Comparison of ENCODE assay signal across 9 mouse cellular contexts in genomic region chr1:168676418-168677413, GRCm38 (mm10).
DNase-seq lines count a peak whose midpoint lies in the region; ATAC-seq and TF ChIP-seq lines count a peak whose summit lies in the region.
"Had no signal": no experiment of that assay in that cellular context is flagged by ENCODE, and none has a peak within 500 bp of the region (broad histone marks: within the 10 kb centered on the region; RNA-seq: fewer than 3 reads in every experiment).

No protein-coding gene starts in this region.

- H3K9ac ChIP-seq in neural tube, embryonic 11.5 days (ENCODE audit: low read length), result no peak overlapping the region

- no peaks in the 10 kb centered on the region for H3K36me3 ChIP-seq in neural tube, embryonic 11.5 days (ENCODE audit: control insufficient read depth, insufficient read depth, low read length)

- intact Hi-C loops in left cerebral cortex, postnatal 14 days (cut with DNase I), result loop anchor here (10.0 kb wide), 1 partner anchor 242 kb away; the partner anchor contains the start of gene Pbx1

- WGBS in cerebellum, adult 2 months, result 21% methylated on average over 29 of the region's 29 CpGs
- WGBS in neural tube, embryonic 11.5 days, result 46% methylated on average over 29 of the region's 29 CpGs

- H3K4me3 ChIP-seq in cerebellum, adult 2 months (replicated peaks; ENCODE audit: insufficient read depth, low read depth, low read length), result peak overlapping the region; percentile 16
- 0 out of 2 replicates have a peak overlapping the region, but pooled peaks have one; percentile 4 for H3K4me3 ChIP-seq in neural tube, embryonic 11.5 days (ENCODE audit: low read depth, low read length)

- H3K27me3 ChIP-seq in cerebellum, adult 2 months (ENCODE audit: control insufficient read depth, insufficient read depth, low read length), result no peaks in the 10 kb centered on the region; the same call in 1 of the 2 replicates
- no peaks in the 10 kb centered on the region for H3K27me3 ChIP-seq in neural tube, embryonic 11.5 days (ENCODE audit: control insufficient read depth, insufficient read depth, low read length)

- H3K27ac ChIP-seq in cerebellum, adult 2 months (ENCODE audit: insufficient read depth, low read length), result no peak overlapping the region
- no peak overlapping the region for H3K27ac ChIP-seq in neural tube, embryonic 11.5 days (ENCODE audit: low read depth, low read length)

- peak; percentile 72; the same call in 1 of the 2 replicates for ATAC-seq in neural tube, embryonic 11.5 days (ENCODE audit: insufficient read depth, low FRiP score, low TSS enrichment)

- no peak for TF ChIP-seq CTCF in cerebellum, adult 2 months (IDR thresholded peaks at IDR 0.05; ENCODE audit: borderline replicate concordance, insufficient read depth, low read depth, low read length)

- H3K4me2 ChIP-seq in neural tube, embryonic 11.5 days (ENCODE audit: low read depth), result peak overlapping the region; percentile 26

- peak; percentile 14 to 25 for DNase-seq in cerebellum, adult 2 months
- DNase-seq in cerebellum, adult 11 months, result no peak
- peak; percentile 26 for DNase-seq in neural tube, embryonic 11.5 days (ENCODE audit: low spot score)
- DNase-seq in neural tube, embryonic 10.5 days (ENCODE audit: extremely low spot score, low spot score), result no peak
- peak; percentile 18 to 25 for DNase-seq in left cerebral cortex, postnatal 14 days (ENCODE audit: low spot score in 2 of 2)
- no peak for DNase-seq in urinary bladder, postnatal 25 days (ENCODE audit: low spot score)
- no peak for DNase-seq in lung, postnatal 36 days
- no peak for DNase-seq in T-cell, adult 2 months (ENCODE audit: low spot score)
- DNase-seq: kidney, postnatal 10 days had no signal

- H3K4me1 ChIP-seq in cerebellum, adult 2 months (ENCODE audit: control insufficient read depth, insufficient read depth, low read length), result no peaks in the 10 kb centered on the region
- H3K4me1 ChIP-seq in neural tube, embryonic 11.5 days (ENCODE audit: control insufficient read depth, insufficient read depth, low read length), result no peaks in the 10 kb centered on the region

- no peaks in the 10 kb centered on the region for H3K9me3 ChIP-seq in neural tube, embryonic 11.5 days (ENCODE audit: control insufficient read depth, low read length)

- no peak for TF ChIP-seq POLR2A in cerebellum, adult 2 months (IDR thresholded peaks at IDR 0.05; ENCODE audit: borderline replicate concordance, insufficient read depth, low read length)

Comparison
In these comparisons a context has a peak if more than half of its experiments do, and no peak if none do; other contexts are left out.
1. DNase-seq: peak in cerebellum, adult 2 months (2 of 2), neural tube, embryonic 11.5 days (single experiment) and left cerebral cortex, postnatal 14 days (2 of 2); none in cerebellum, adult 11 months (single experiment), neural tube, embryonic 10.5 days (single experiment), urinary bladder, postnatal 25 days (single experiment), lung, postnatal 36 days (single experiment) and T-cell, adult 2 months (single experiment).